Mouse (Mus musculus) heart, postnatal 0 days (tissue): ENCODE data around the gene Flnb.

Source experiments
- CTCF ChIP-seq: IDR thresholded peaks from 2 replicates; pipeline ENCODE4 v1.5.1; 2016; ENCODE audit warnings: antibody characterized with exemption, control low read depth, low read depth
- EP300 ChIP-seq: IDR thresholded peaks from 2 replicates; pipeline ENCODE4 v1.6.1; 2016; ENCODE audit warnings: antibody characterized with exemption, low read depth

- no peak for TF ChIP-seq CTCF
- TF ChIP-seq EP300 = no peak
These were observed 135.0 kb downstream of the Flnb start for GRCm38 (mm10) chr14:7952610-7953254.
